Mouse (Mus musculus) embryonic fibroblast, embryonic 13.5 days (primary cell): Measurements from ENCODE around the gene Trim17. TPM values are rescaled to one million over a fixed set of nuclear protein-coding genes. Genes with fewer than 3 reads are reported as not detected.

ENCODE experiments used
- H3K27ac ChIP-seq: 2 replicates; pipeline ENCODE4 v1.5.1; 2012; ENCODE audit warnings: low read length, control low read depth, inconsistent platforms; ENCODE audit not compliant: insufficient read depth
- H3K4me1 ChIP-seq: 2 replicates; pipeline ENCODE4 v1.6.1; 2011; ENCODE audit warnings: low read length; ENCODE audit not compliant: control insufficient read depth, insufficient read depth
- H3K4me3 ChIP-seq: 2 replicates; pipeline ENCODE4 v1.5.1; 2011; ENCODE audit warnings: mild to moderate bottlenecking, control low read depth, low read length; ENCODE audit not compliant: insufficient read depth
- CTCF ChIP-seq: IDR thresholded peaks from 2 replicates; pipeline ENCODE4 v1.5.1; 2011; ENCODE audit warnings: mild to moderate bottlenecking, control low read depth, low read length, moderate library complexity, borderline replicate concordance; ENCODE audit not compliant: insufficient read depth
- POLR2A ChIP-seq: IDR thresholded peaks from 2 replicates; pipeline ENCODE4 v1.6.1; 2011; ENCODE audit warnings: low read depth, mild to moderate bottlenecking, control low read depth, low read length, moderate library complexity
- polyA plus RNA-seq: library from polyadenylated mRNA; stranded (reverse); fragments of >200 nt; gene quantifications from 2 replicates; pipeline ENCODE4 v1.2.4, GENCODE M21; 2011; ENCODE audit warnings: low read depth; ENCODE audit not compliant: missing spikeins, insufficient read length

Trim17 gene
- polyA plus RNA-seq, 1 experiment: not detected

DNA sequence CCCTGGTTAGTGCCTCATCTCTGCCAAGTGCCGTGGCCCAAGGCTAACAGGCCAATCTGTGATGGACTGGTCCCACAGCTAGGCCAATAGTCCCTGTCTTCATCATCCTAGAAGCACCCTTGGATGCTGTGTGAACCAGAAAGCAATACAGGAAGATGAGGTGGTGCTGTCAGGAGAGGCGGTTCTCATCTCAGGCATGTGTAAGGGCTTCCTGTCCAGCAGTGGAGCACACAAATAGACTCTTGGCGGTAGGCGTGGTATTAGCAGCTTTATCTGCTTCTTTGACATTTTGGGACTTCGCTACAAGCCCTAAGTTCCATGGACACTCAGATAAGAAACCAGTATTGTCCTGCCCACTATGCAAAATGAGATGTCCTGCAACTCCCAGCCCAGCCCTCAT lies 43.1 kb downstream of the Trim17 start:
- Histone ChIP-seq H3K4me1 (no peaks in the 10 kb centered on the region), H3K27ac (no peak overlapping the region), H3K4me3 (no peak overlapping the region)
- TF ChIP-seq POLR2A: no peak
- TF ChIP-seq CTCF: no peak

- Histone ChIP-seq H3K4me3 (no peak overlapping the region), H3K27ac (no peak overlapping the region), H3K4me1 (no peaks in the 10 kb centered on the region)
- TF ChIP-seq CTCF: no peak
- no peak for TF ChIP-seq POLR2A
These were observed 44.7 kb downstream of the Trim17 start for GRCm38 (mm10) chr11:58999158-58999557.

DNA sequence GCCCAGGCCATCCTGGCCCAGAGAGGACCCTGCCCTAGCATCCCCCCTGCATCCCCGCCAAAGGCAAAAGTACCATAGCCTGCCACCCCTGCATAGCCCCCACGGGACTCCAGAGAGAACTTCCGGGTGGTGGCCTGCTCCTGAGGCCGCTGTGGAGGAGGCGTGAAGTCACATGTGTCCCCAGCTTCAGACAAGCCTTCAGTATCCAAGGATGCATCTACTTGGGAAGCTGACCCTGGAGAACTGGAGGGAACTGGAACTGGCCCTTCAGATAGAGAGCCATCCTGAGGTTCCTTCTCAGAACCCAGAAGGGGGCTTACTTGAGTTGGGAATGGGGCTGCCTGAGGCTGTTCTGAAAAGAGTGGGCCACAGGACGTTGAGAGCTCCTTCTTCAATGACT lies 45.3 kb downstream of the Trim17 start:
- TF ChIP-seq POLR2A (no peak), CTCF (no peak)
- Histone ChIP-seq H3K4me1 (no peaks in the 10 kb centered on the region), H3K27ac (no peak overlapping the region), H3K4me3 (no peak overlapping the region)

- H3K4me3 ChIP-seq: no peak overlapping the region
- no peaks in the 10 kb centered on the region for H3K4me1 ChIP-seq
- TF ChIP-seq CTCF: no peak
- no peak overlapping the region for H3K27ac ChIP-seq
These were observed 46.1 kb downstream of the Trim17 start for GRCm38 (mm10) chr11:59000635-59001034.

DNA sequence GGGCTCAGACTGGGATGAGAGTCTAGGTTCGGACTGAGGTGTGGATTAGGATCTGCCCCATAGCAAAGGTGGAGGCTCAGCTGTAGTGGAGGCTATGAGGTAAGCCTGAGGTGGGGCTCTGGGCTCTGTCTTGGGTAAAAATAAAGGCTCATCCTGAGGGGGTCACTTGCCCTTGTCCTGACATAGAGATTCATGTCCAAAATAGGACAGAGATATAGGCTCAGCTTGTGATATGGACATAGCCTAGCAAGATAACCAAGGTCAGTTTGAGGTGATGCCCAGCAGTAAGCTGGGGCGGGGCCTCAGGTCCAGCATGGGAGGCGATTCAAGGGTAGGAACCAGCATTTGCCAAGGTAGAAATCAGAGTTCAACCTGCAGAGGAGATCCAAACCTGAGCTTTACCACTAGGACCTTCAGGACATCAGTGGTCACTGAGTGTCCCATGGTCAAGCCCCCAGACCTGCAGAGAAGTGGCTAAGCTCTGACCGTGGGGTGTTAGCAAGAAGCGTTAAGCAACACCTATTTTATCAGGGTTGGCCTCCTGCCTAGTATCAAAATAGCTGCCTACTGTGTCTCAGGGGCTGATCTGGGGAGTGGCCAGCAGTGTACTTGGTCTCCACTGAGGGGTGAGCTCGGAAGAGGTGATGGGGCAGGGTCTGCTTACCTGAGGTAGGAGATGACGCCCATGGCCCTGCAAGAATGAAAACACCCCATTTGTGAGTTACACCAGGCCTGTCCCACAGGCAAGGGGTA lies 48.0 kb downstream of the Trim17 start:
- H3K4me3 ChIP-seq: no peak overlapping the region
- no peak for TF ChIP-seq CTCF
- no peaks in the 10 kb centered on the region for H3K4me1 ChIP-seq
- H3K27ac ChIP-seq: no peak overlapping the region

DNA sequence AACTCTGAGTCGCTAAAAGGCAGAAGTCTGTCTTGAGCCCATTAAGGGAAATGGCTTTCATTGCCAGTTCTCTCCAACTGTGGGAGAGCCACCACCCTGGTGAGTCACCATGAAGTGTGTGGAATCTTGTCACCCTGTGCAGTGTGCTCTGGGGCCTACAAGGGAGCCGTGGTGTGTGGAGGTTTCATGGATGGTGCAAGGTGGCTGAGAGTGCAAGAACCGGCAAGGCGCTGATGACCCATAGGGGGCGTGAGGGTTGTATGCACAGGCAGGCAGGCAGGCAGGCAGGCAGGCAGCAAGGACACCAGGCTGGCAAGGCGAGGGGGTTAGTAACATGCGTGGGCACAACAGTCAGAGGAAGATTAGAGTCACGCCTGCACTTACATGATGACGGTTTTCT lies 60.6 kb downstream of the Trim17 start:
- H3K4me3 ChIP-seq: no peak overlapping the region
- TF ChIP-seq CTCF (peak; percentile 46; the same call in 1 of the 2 replicates), POLR2A (no peak)
- 0 out of 2 replicates have a peak, but pooled peaks cover 2% of the 10 kb centered on the region for H3K4me1 ChIP-seq
- no peak overlapping the region for H3K27ac ChIP-seq

Other genes starting within 250 kb of the Trim17 start
- gene Olfr318, start 230.7 kb upstream of the Trim17 start, polyA plus RNA-seq: not detected in 2 replicates
- not detected in 2 replicates for gene Olfr317, start 215.5 kb upstream of the Trim17 start, polyA plus RNA-seq
- not detected in 2 replicates for gene Olfr316, start 202.0 kb upstream of the Trim17 start, polyA plus RNA-seq
- gene Olfr315, start 181.5 kb upstream of the Trim17 start, polyA plus RNA-seq: not detected in 2 replicates
- gene Olfr314, start 171.7 kb upstream of the Trim17 start, polyA plus RNA-seq: not detected in 2 replicates
- not detected in 2 replicates for gene Fam183b, start 152.7 kb upstream of the Trim17 start, polyA plus RNA-seq
- gene Olfr313, start 139.7 kb upstream of the Trim17 start, polyA plus RNA-seq: not detected in 2 replicates
- not detected in 2 replicates for gene Olfr312, start 125.4 kb upstream of the Trim17 start, polyA plus RNA-seq
- gene Olfr311, start 115.4 kb upstream of the Trim17 start, polyA plus RNA-seq: not detected in 2 replicates
- 5.4 and 6.8 TPM in 2 replicates for gene Gm12258, start 107.5 kb upstream of the Trim17 start, polyA plus RNA-seq
- gene 2810021J22Rik, start 87.5 kb upstream of the Trim17 start, polyA plus RNA-seq: 6.6 TPM in 2 replicates
- 4.1 and 6.2 TPM in 2 replicates for gene Zfp39, start 50.5 kb upstream of the Trim17 start, polyA plus RNA-seq
- not detected in 2 replicates for gene Btnl10, start 36.8 kb upstream of the Trim17 start, polyA plus RNA-seq
- gene Rnf187, start 15.8 kb upstream of the Trim17 start, polyA plus RNA-seq: 91.5 and 99.2 TPM in 2 replicates
- gene Hist3h2ba, start 5.8 kb upstream of the Trim17 start, polyA plus RNA-seq: not detected in 2 replicates
- 9.7 and 12.5 TPM in 2 replicates for gene Hist3h2a, start within 50 bp of the Trim17 start, polyA plus RNA-seq
- 17.5 and 20.1 TPM in 2 replicates for gene Trim11, start 23.4 kb downstream of the Trim17 start, polyA plus RNA-seq
- not detected in 2 replicates for gene Obscn, start 181.7 kb downstream of the Trim17 start, polyA plus RNA-seq
- gene Iba57, start 209.1 kb downstream of the Trim17 start, polyA plus RNA-seq: 2.1 and 2.4 TPM in 2 replicates
- gene Gjc2, start 228.5 kb downstream of the Trim17 start, polyA plus RNA-seq: 0.25 and 0.30 TPM in 2 replicates
- gene Guk1, start 237.5 kb downstream of the Trim17 start, polyA plus RNA-seq: 43.1 and 46.4 TPM in 2 replicates
- 28.3 and 32.5 TPM in 2 replicates for gene Mrpl55, start 247.8 kb downstream of the Trim17 start, polyA plus RNA-seq